Mouse (Mus musculus) midbrain, embryonic 12.5 days (tissue): ENCODE data around the gene Cfap74. TPM values are rescaled to one million over a fixed set of nuclear protein-coding genes. Genes with fewer than 3 reads are reported as not detected.

Experiments
- ATAC-seq: fragments of 200-750 bp; cut with Nextera tagmentation; 2 replicates; pipeline ENCODE4 v1.8.0; 2017; ENCODE audit warnings: low read depth, moderate TSS enrichment, moderate library complexity; ENCODE audit not compliant: low FRiP score
- H3K27ac ChIP-seq: fragments of 300-500 bp; sonication (generic); replicated peaks from 2 replicates; pipeline ENCODE4 v1.5.1; 2016; ENCODE audit warnings: mild to moderate bottlenecking
- H3K27me3 ChIP-seq: fragments of 300-500 bp; sonication (generic); 2 replicates; pipeline ENCODE4 v1.6.1; 2016; ENCODE audit warnings: mild to moderate bottlenecking
- H3K36me3 ChIP-seq: fragments of 300-500 bp; sonication (generic); 2 replicates; pipeline ENCODE4 v1.6.1; 2016
- H3K4me1 ChIP-seq: fragments of 300-500 bp; sonication (generic); 2 replicates; pipeline ENCODE4 v1.6.1; 2016
- H3K4me2 ChIP-seq: fragments of 300-500 bp; sonication (generic); replicated peaks from 2 replicates; pipeline ENCODE4 v1.6.1; 2016; ENCODE audit warnings: mild to moderate bottlenecking, moderate library complexity
- H3K4me3 ChIP-seq: fragments of 300-500 bp; sonication (generic); 2 replicates; pipeline ENCODE4 v1.5.1; 2016; ENCODE audit warnings: mild to moderate bottlenecking
- H3K9ac ChIP-seq: fragments of 300-500 bp; sonication (generic); replicated peaks from 2 replicates; pipeline ENCODE4 v1.6.1; 2016; ENCODE audit warnings: mild to moderate bottlenecking, moderate library complexity
- H3K9me3 ChIP-seq: fragments of 300-500 bp; sonication (generic); 2 replicates; pipeline ENCODE4 v1.6.1; 2016; ENCODE audit warnings: mild to moderate bottlenecking
- WGBS: fragments of 180-500 bp; shearing (Covaris S2); methylation state at CpG from one replicate; pipeline ENCODE4 v1.1.7; 2016; 5-methylcytosine and 5-hydroxymethylcytosine counted together
- polyA plus RNA-seq: library from polyadenylated mRNA; unstranded; fragments of >200 nt; fragmentation: Nextera tagmentation; extraction: Ambion mirVana; gene quantifications from 2 replicates; pipeline ENCODE4 v1.2.1, GENCODE M21; 2016

Gene Cfap74
- polyA plus RNA-seq, 1 experiment from 2014 or later: 5.6 TPM

- Histone ChIP-seq H3K4me3 (no peak overlapping the region), H3K36me3 (no peaks in the 10 kb centered on the region), H3K4me2 (no peak overlapping the region), H3K9ac (no peak overlapping the region), H3K27ac (no peak overlapping the region), H3K4me1 (peaks cover 6% of the 10 kb centered on the region; the same call in 1 of the 2 replicates), H3K27me3 (peaks cover 8% of the 10 kb centered on the region; the same call in 1 of the 2 replicates), H3K9me3 (no peaks in the 10 kb centered on the region)
- no peak for ATAC-seq
- WGBS: 59% methylated on average over 7 of the region's 7 CpGs
These were observed 27.0 kb upstream of the Cfap74 start for GRCm38 (mm10) chr4:155381974-155382373.

GRCm38 (mm10) chr4:155382752-155383151 lies 26.2 kb upstream of the Cfap74 start:
- ATAC-seq: no peak
- peaks cover 6% of the 10 kb centered on the region; the same call in 1 of the 2 replicates for H3K4me1 ChIP-seq
- peaks cover 8% of the 10 kb centered on the region; the same call in 1 of the 2 replicates for H3K27me3 ChIP-seq
- no peaks in the 10 kb centered on the region for H3K36me3 ChIP-seq
- H3K4me2 ChIP-seq: no peak overlapping the region
- H3K9ac ChIP-seq: no peak overlapping the region
- H3K27ac ChIP-seq: no peak overlapping the region
- H3K9me3 ChIP-seq: no peaks in the 10 kb centered on the region
- WGBS: 23% methylated on average over 9 of the region's 9 CpGs
- H3K4me3 ChIP-seq: no peak overlapping the region

- peaks cover 6% of the 10 kb centered on the region; the same call in 1 of the 2 replicates for H3K4me1 ChIP-seq
- ATAC-seq: no peak
- H3K4me2 ChIP-seq: no peak overlapping the region
- H3K27ac ChIP-seq: no peak overlapping the region
- H3K27me3 ChIP-seq: peaks cover 8% of the 10 kb centered on the region; the same call in 1 of the 2 replicates
- no peaks in the 10 kb centered on the region for H3K9me3 ChIP-seq
- no peak overlapping the region for H3K4me3 ChIP-seq
- H3K9ac ChIP-seq: no peak overlapping the region
- no peaks in the 10 kb centered on the region for H3K36me3 ChIP-seq
- WGBS: 79% methylated on average over 4 of the region's 4 CpGs
These were observed 25.7 kb upstream of the Cfap74 start for GRCm38 (mm10) chr4:155383326-155383725.

- H3K4me3 ChIP-seq: no peak overlapping the region
- H3K4me1 ChIP-seq: peaks cover 6% of the 10 kb centered on the region; the same call in 1 of the 2 replicates
- no peaks in the 10 kb centered on the region for H3K36me3 ChIP-seq
- H3K27ac ChIP-seq: no peak overlapping the region
- no peak overlapping the region for H3K4me2 ChIP-seq
- no peaks in the 10 kb centered on the region for H3K9me3 ChIP-seq
- H3K27me3 ChIP-seq: peaks cover 16% of the 10 kb centered on the region
- ATAC-seq: no peak
- WGBS: 90% methylated on average over 8 of the region's 8 CpGs
- no peak overlapping the region for H3K9ac ChIP-seq
These were observed 21.8 kb upstream of the Cfap74 start for GRCm38 (mm10) chr4:155387166-155387565.

- no peak for ATAC-seq
- Histone ChIP-seq H3K27me3 (peaks cover 63% of the 10 kb centered on the region), H3K9me3 (no peaks in the 10 kb centered on the region), H3K27ac (no peak overlapping the region), H3K4me2 (no peak overlapping the region), H3K4me3 (no peak overlapping the region), H3K4me1 (peaks cover 8% of the 10 kb centered on the region), H3K9ac (no peak overlapping the region), H3K36me3 (no peaks in the 10 kb centered on the region)
- WGBS: 84% methylated on average over 5 of the region's 5 CpGs
These were observed 13.5 kb upstream of the Cfap74 start for GRCm38 (mm10) chr4:155395471-155395870.

GRCm38 (mm10) chr4:155396751-155397150 lies 12.2 kb upstream of the Cfap74 start:
- H3K36me3 ChIP-seq: no peaks in the 10 kb centered on the region
- peaks cover 8% of the 10 kb centered on the region for H3K4me1 ChIP-seq
- no peak overlapping the region for H3K4me2 ChIP-seq
- 92% methylated on average over 4 of the region's 4 CpGs for WGBS
- no peak for ATAC-seq
- peaks cover 65% of the 10 kb centered on the region for H3K27me3 ChIP-seq
- no peak overlapping the region for H3K9ac ChIP-seq
- no peak overlapping the region for H3K27ac ChIP-seq
- no peak overlapping the region for H3K4me3 ChIP-seq
- no peaks in the 10 kb centered on the region for H3K9me3 ChIP-seq

GRCm38 (mm10) chr4:155397511-155398221 lies 11.3 kb upstream of the Cfap74 start, which contains the start of gene Gabrd:
Gabrd (minus strand) TSS chr4:155398112.
- ATAC-seq: no peak
- H3K4me1 ChIP-seq: peaks cover 8% of the 10 kb centered on the region
- H3K36me3 ChIP-seq: no peaks in the 10 kb centered on the region
- H3K9ac ChIP-seq: 0 out of 2 replicates have a peak within 1 kb of the TSS, but pooled peaks have one; percentile 28
- H3K4me2 ChIP-seq: peak within 1 kb of the TSS; percentile 64
- no peaks in the 10 kb centered on the region for H3K9me3 ChIP-seq
- WGBS: 1% methylated on average over 46 of the region's 57 CpGs
- H3K4me3 ChIP-seq: peak within 1 kb of the TSS; percentile 39
- H3K27ac ChIP-seq: no peak within 1 kb of the TSS
- peaks cover 65% of the 10 kb centered on the region for H3K27me3 ChIP-seq

- no peaks in the 10 kb centered on the region for H3K36me3 ChIP-seq
- ATAC-seq: no peak
- H3K27ac ChIP-seq: no peak overlapping the region
- H3K27me3 ChIP-seq: peaks cover 64% of the 10 kb centered on the region
- peaks cover 8% of the 10 kb centered on the region for H3K4me1 ChIP-seq
- H3K9ac ChIP-seq: no peak overlapping the region
- WGBS: 7% methylated on average over 9 of the region's 9 CpGs
- H3K4me3 ChIP-seq: peak overlapping the region; percentile 39
- no peaks in the 10 kb centered on the region for H3K9me3 ChIP-seq
- peak overlapping the region; percentile 64 for H3K4me2 ChIP-seq
These were observed 10.8 kb upstream of the Cfap74 start for GRCm38 (mm10) chr4:155398222-155398540.

- Histone ChIP-seq H3K36me3 (no peaks in the 10 kb centered on the region), H3K9ac (no peak overlapping the region), H3K4me3 (no peak overlapping the region), H3K9me3 (no peaks in the 10 kb centered on the region), H3K27me3 (peaks cover 48% of the 10 kb centered on the region), H3K4me2 (no peak overlapping the region), H3K27ac (no peak overlapping the region), H3K4me1 (peaks cover 8% of the 10 kb centered on the region)
- ATAC-seq: no peak
- 69% methylated on average over 7 of the region's 7 CpGs for WGBS
These were observed 7.9 kb upstream of the Cfap74 start for GRCm38 (mm10) chr4:155401121-155401520.

- H3K4me3 ChIP-seq: no peak overlapping the region
- no peaks in the 10 kb centered on the region for H3K36me3 ChIP-seq
- peaks cover 42% of the 10 kb centered on the region for H3K27me3 ChIP-seq
- H3K4me2 ChIP-seq: no peak overlapping the region
- no peak for ATAC-seq
- H3K27ac ChIP-seq: no peak overlapping the region
- no peaks in the 10 kb centered on the region for H3K9me3 ChIP-seq
- peaks cover 6% of the 10 kb centered on the region for H3K4me1 ChIP-seq
- 80% methylated on average over 1 of the region's 1 CpGs for WGBS
- no peak overlapping the region for H3K9ac ChIP-seq
These were observed 6.5 kb upstream of the Cfap74 start for GRCm38 (mm10) chr4:155402489-155402888.

GRCm38 (mm10) chr4:155408695-155409057 lies 314 bp upstream of the Cfap74 start:
- peaks cover 16% of the 10 kb centered on the region for H3K4me1 ChIP-seq
- peak overlapping the region; percentile 61 for H3K4me3 ChIP-seq
- H3K4me2 ChIP-seq: peak overlapping the region; percentile 92
- ATAC-seq: peak; percentile 59
- H3K27me3 ChIP-seq: peaks cover 10% of the 10 kb centered on the region; the same call in 1 of the 2 replicates
- peak overlapping the region; percentile 43; the same call in 1 of the 2 replicates for H3K9ac ChIP-seq
- H3K36me3 ChIP-seq: no peaks in the 10 kb centered on the region
- 1% methylated on average over 8 of the region's 8 CpGs for WGBS
- peak overlapping the region; percentile 54; the same call in 1 of the 2 replicates for H3K27ac ChIP-seq
- H3K9me3 ChIP-seq: no peaks in the 10 kb centered on the region

- Histone ChIP-seq H3K9me3 (no peaks in the 10 kb centered on the region), H3K27me3 (no peaks in the 10 kb centered on the region; the same call in 1 of the 2 replicates), H3K4me2 (no peak overlapping the region), H3K4me3 (no peak overlapping the region), H3K4me1 (peaks cover 16% of the 10 kb centered on the region), H3K36me3 (no peaks in the 10 kb centered on the region), H3K27ac (no peak overlapping the region), H3K9ac (no peak overlapping the region)
- 92% methylated on average over 6 of the region's 6 CpGs for WGBS
- no peak for ATAC-seq
These were observed 3.1 kb downstream of the Cfap74 start for GRCm38 (mm10) chr4:155412124-155412523.
